Mouse (Mus musculus) intestine, embryonic 15.5 days (tissue): ENCODE results near the gene Clta. TPM values are rescaled to one million over a fixed set of nuclear protein-coding genes. Genes with fewer than 3 reads are reported as not detected.

Experiments used
- ATAC-seq: fragments of 200-750 bp; cut with Nextera tagmentation; 2 replicates; pipeline ENCODE4 v1.8.0; 2017; ENCODE audit warnings: moderate TSS enrichment, moderate library complexity
- H3K27ac ChIP-seq: fragments of 300-500 bp; sonication (generic); 2 replicates; pipeline ENCODE4 v1.5.1; 2015; ENCODE audit warnings: mild to moderate bottlenecking, inconsistent platforms
- H3K27me3 ChIP-seq: fragments of 300-500 bp; sonication (generic); replicated peaks from 2 replicates; pipeline ENCODE4 v1.6.1; 2015; ENCODE audit warnings: inconsistent platforms
- H3K36me3 ChIP-seq: fragments of 300-500 bp; sonication (generic); 2 replicates; pipeline ENCODE4 v1.6.1; 2015; ENCODE audit warnings: inconsistent platforms
- H3K4me1 ChIP-seq: fragments of 300-500 bp; sonication (generic); replicated peaks from 2 replicates; pipeline ENCODE4 v1.6.1; 2015; ENCODE audit warnings: inconsistent platforms
- H3K4me2 ChIP-seq: fragments of 300-500 bp; sonication (generic); replicated peaks from 2 replicates; pipeline ENCODE4 v1.6.1; 2015; ENCODE audit warnings: mild to moderate bottlenecking, inconsistent platforms
- H3K4me3 ChIP-seq: fragments of 300-500 bp; sonication (generic); replicated peaks from 2 replicates; pipeline ENCODE4 v1.5.1; 2015; ENCODE audit warnings: inconsistent platforms
- H3K9ac ChIP-seq: fragments of 300-500 bp; sonication (generic); 2 replicates; pipeline ENCODE4 v1.6.1; 2015; ENCODE audit warnings: inconsistent platforms
- H3K9me3 ChIP-seq: fragments of 300-500 bp; sonication (generic); 2 replicates; pipeline ENCODE4 v1.6.1; 2016; ENCODE audit warnings: inconsistent platforms
- WGBS: fragments of 180-500 bp; shearing (Covaris S2); methylation state at CpG from one replicate; pipeline ENCODE4 v1.1.7; 2015; 5-methylcytosine and 5-hydroxymethylcytosine counted together
- polyA plus RNA-seq: library from polyadenylated mRNA; unstranded; fragments of >200 nt; fragmentation: Nextera tagmentation; extraction: Ambion mirVana; gene quantifications from 2 replicates; pipeline ENCODE4 v1.2.1, GENCODE M21; 2015

Gene Clta
- polyA plus RNA-seq, 1 experiment from 2014 or later, result 272 TPM

DNA sequence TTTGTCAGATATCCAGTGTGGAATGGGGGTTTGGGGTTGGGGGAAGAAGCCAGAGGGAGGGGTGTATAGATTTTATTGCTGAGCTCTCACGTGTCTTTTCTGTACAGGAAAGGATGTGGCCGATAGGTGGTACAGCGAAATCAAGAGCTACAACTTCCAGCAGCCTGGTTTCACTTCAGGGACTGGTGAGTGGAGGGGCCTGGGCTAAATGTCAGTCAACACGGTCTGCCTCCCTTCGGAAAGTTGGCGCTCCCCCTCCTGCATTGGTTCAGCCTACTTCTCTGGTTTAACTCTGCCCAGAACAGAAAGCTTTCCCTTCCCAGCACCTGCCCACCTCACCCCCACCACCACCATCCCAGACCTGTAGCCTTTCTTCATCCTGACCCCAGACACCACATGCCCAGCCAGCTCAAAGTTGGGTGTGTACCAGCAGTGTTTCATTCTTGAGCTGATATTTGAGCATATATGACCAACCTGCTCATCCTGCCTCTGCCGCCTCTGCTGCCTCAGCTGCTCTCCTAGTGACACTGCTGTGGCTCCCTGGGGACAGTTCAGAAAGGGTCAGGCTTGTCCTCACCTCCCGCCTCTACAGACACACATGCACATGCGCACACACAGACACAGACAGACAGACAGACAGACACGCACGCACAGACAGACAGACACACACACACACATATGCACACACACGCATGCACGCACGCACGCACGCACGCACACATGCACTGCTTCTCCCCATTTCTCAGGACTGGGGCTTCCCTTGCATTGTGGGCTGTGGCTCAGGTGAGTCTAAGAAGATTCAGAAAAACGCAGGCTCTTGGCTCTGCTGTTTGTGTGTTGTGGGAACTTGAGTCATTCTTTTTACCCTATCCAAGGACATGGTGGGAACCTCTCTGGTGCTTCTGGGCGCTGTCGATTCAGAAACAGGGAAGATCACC, 33.6 kb upstream of the Clta start:
- Histone ChIP-seq H3K9me3 (no peaks in the 10 kb centered on the region), H3K36me3 (no peaks in the 10 kb centered on the region), H3K4me3 (no peak overlapping the region), H3K27me3 (no peaks in the 10 kb centered on the region), H3K27ac (no peak overlapping the region), H3K4me2 (no peak overlapping the region), H3K9ac (no peak overlapping the region), H3K4me1 (peaks cover 33% of the 10 kb centered on the region)
- WGBS, result 84% methylated on average over 20 of the region's 20 CpGs
- no peak for ATAC-seq

DNA sequence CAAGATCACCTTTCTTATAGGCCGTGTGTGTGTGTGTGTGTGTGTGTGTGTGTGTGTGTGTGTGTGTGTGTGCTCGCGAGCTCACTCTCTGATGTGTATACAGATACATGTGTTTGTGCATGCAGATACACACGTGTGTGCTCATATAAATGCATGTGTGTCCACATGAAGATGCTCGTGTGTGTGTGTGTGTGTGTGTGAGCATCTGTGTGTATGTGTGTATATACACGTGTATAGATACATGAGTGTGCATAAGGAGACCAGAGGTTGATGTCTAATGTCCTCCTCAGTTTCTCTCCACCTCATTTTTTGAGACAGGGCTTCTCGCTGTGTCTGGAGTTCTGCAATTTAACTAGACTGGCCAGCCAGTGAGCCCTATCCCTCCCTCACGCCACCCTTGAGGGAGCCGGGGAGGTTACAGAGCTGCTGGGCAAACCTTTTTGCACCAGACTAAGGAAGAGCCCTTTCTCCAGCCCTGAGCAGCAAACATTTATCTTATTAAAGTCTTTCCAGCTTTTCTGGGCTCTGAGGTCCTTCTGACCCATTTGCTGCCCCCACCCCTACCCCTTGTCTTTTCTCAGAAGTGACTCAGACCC, 32.6 kb upstream of the Clta start:
- Histone ChIP-seq H3K4me1 (peaks cover 27% of the 10 kb centered on the region), H3K9ac (no peak overlapping the region), H3K4me3 (no peak overlapping the region), H3K4me2 (peak overlapping the region; percentile 26), H3K9me3 (no peaks in the 10 kb centered on the region), H3K27me3 (no peaks in the 10 kb centered on the region), H3K27ac (peak overlapping the region; percentile 78), H3K36me3 (no peaks in the 10 kb centered on the region)
- 65% methylated on average over 9 of the region's 9 CpGs for WGBS
- peak; percentile 18 for ATAC-seq

- no peak overlapping the region for H3K4me3 ChIP-seq
Observed at GRCm38 (mm10) chr4:43972137-43972591, 32.1 kb upstream of the Clta start.

DNA sequence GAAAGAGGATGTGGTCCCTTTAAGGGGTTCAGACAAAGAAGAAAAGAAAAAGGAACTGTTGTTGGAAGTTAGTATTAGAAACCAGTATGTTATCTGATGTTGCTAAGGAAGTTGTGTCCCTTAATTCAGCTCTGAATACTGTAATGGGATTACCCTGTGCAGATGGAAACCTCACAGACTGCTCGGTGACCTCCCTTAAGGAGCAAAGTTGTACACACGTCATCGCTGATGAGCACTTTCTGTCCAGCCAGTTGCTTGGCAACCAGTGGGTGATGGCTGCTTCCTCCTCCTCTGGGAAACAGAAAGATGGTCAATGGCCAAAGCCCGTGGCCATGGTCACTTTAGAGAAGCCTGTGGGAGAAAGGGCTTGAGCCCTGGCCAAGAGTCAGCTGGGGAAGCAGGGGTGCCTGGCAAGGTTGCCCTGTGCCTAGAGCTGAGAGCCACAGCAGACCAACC, 30.7 kb upstream of the Clta start:
- no peaks in the 10 kb centered on the region for H3K9me3 ChIP-seq
- no peak overlapping the region for H3K4me2 ChIP-seq
- H3K4me3 ChIP-seq, result no peak overlapping the region
- peaks cover 27% of the 10 kb centered on the region for H3K4me1 ChIP-seq
- 48% methylated on average over 4 of the region's 4 CpGs for WGBS
- no peak overlapping the region for H3K27ac ChIP-seq
- no peaks in the 10 kb centered on the region for H3K36me3 ChIP-seq
- no peak overlapping the region for H3K9ac ChIP-seq
- no peaks in the 10 kb centered on the region for H3K27me3 ChIP-seq
- no peak for ATAC-seq

More at GRCm38 (mm10) chr4:43972137-43972591, 32.1 kb upstream of the Clta start:
- ATAC-seq, result peak; percentile 62
- H3K27ac ChIP-seq, result peak overlapping the region; percentile 78
- H3K9ac ChIP-seq, result no peak overlapping the region
- H3K9me3 ChIP-seq, result no peaks in the 10 kb centered on the region
- no peaks in the 10 kb centered on the region for H3K27me3 ChIP-seq
- H3K4me2 ChIP-seq, result peak overlapping the region; percentile 26
- WGBS, result 2% methylated on average over 8 of the region's 8 CpGs
- H3K4me1 ChIP-seq, result peaks cover 27% of the 10 kb centered on the region
- H3K36me3 ChIP-seq, result no peaks in the 10 kb centered on the region

DNA sequence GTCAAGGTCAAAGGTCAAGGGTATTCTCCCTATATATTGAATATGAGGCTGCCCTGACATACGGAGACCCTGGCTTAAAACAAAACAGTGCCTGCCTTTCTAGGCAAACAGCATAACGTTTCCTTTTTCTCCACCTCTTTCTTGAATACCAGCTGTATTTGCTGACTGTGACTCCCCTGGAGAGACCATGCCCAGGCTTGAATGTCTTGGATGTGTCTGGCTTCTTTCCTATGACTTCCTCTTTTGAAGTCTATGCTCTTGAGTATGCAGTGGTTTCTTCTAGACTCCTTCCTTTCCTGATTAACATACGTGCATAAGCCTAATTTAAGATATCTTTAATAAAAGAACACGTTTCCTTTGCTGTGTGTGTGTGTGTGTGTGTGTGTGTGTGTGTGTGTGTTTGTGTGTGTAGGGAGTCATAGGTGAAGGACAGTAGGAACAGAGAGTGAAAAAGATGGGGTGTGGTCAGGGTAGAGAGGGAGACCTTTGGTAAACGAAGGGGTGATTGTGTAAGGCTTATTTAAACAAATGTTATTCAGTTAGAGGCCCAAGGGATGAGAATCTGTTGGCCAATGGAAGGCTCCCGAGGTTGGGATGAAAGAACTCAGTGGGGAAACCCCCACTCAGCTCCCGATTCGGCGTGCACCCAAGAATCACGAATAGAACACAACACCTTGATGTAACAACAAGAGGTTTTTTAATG, 29.2 kb upstream of the Clta start:
- H3K27ac ChIP-seq, result no peak overlapping the region
- WGBS, result 66% methylated on average over 10 of the region's 10 CpGs

DNA sequence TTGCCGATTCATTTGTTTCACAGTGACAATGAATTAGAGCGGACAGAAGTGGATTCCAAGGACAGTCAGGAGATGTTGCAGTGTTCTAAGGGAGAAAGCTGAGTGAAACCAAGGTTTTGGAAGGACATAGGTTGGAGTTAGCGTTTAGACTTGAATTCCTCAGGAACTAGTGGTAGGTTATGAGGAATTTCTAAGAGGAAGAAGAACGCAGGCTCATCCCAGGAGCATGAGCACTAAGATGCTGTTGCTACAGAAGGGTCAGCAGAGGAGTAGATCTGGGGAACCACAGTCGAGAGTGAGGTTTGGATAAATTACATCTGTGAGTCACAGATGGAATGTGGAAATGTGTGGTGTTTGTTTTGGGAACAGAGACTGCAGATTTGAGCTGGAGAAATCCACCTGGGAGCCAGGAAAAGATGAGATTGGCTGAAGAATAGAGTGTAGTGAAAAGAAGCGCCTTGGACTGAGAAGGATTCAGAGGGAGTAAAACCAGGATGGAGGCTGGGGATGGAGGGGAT, 28.0 kb upstream of the Clta start:
- H3K27ac ChIP-seq, result no peak overlapping the region
- no peaks in the 10 kb centered on the region for H3K36me3 ChIP-seq
- no peak overlapping the region for H3K9ac ChIP-seq
- H3K4me2 ChIP-seq, result no peak overlapping the region
- no peaks in the 10 kb centered on the region for H3K27me3 ChIP-seq
- no peaks in the 10 kb centered on the region for H3K9me3 ChIP-seq
- ATAC-seq, result no peak
- WGBS, result 76% methylated on average over 6 of the region's 6 CpGs
- peaks cover 25% of the 10 kb centered on the region for H3K4me1 ChIP-seq
- no peak overlapping the region for H3K4me3 ChIP-seq

More for the DNA sequence above, 29.2 kb upstream of the Clta start:
- Histone ChIP-seq H3K4me1 (peaks cover 25% of the 10 kb centered on the region), H3K4me2 (no peak overlapping the region), H3K9me3 (no peaks in the 10 kb centered on the region), H3K4me3 (no peak overlapping the region), H3K36me3 (no peaks in the 10 kb centered on the region), H3K27me3 (no peaks in the 10 kb centered on the region), H3K9ac (no peak overlapping the region)
- ATAC-seq, result no peak

DNA sequence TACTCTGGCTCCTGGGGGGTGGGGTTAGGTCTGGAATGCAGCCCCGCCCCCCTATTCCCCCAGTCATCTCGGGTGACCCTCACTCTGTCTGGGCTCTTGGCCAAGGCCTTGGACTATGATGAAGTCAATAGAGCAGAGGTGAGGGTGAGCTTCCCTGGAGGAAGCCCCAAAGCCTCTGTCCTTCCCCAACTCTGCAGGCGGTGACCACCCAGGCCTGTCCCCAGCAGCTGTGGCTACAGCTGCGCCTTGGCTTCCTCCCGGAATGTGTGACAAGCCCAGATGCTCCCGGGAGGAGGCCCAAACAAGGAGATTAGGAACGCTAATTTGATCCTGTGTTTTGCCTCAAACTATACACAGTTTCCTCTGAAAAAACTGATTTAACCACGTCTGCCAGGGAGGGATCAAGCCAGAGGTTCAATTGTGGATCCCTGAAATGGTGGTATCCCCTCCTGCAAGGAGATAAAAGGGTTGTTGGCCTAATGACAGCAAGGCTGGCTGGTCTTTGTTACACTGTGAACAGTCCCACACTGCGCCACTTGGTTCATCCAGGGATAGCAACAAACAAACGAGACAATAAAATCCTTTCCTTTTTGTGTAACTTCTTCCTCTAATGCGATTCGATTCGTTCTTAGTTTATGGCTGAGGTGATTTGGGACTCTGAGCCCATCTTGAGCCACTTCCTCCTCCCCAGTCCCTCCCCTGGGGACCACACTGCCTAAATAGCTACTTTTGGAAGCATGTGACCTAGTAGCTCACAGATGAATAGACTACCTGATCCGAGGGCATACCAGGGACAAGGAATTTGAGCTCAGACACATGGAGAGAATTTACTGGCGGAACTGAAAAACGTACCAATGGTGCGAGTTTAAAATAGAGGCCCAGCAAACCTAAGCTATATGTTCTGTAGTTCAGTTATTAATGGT, 25.5 kb upstream of the Clta start:
- Histone ChIP-seq H3K27ac (peak overlapping the region; percentile 68), H3K27me3 (no peaks in the 10 kb centered on the region), H3K9me3 (no peaks in the 10 kb centered on the region), H3K36me3 (no peaks in the 10 kb centered on the region), H3K4me3 (no peak overlapping the region), H3K4me1 (peaks cover 14% of the 10 kb centered on the region), H3K4me2 (no peak overlapping the region), H3K9ac (no peak overlapping the region; the same call in 1 of the 2 replicates)
- WGBS, result 40% methylated on average over 17 of the region's 17 CpGs
- peak; percentile 63 for ATAC-seq

GRCm38 (mm10) chr4:43979746-43980145, 24.5 kb upstream of the Clta start:
- peaks cover 14% of the 10 kb centered on the region for H3K4me1 ChIP-seq
- no peak overlapping the region for H3K4me2 ChIP-seq
- 75% methylated on average over 3 of the region's 3 CpGs for WGBS
- H3K27ac ChIP-seq, result no peak overlapping the region
- no peak overlapping the region for H3K4me3 ChIP-seq
- no peaks in the 10 kb centered on the region for H3K9me3 ChIP-seq
- H3K27me3 ChIP-seq, result no peaks in the 10 kb centered on the region
- H3K36me3 ChIP-seq, result no peaks in the 10 kb centered on the region
- no peak overlapping the region for H3K9ac ChIP-seq
- ATAC-seq, result no peak

GRCm38 (mm10) chr4:43980236-43980635, 24.0 kb upstream of the Clta start:
- no peak overlapping the region for H3K9ac ChIP-seq
- no peak overlapping the region for H3K4me3 ChIP-seq
- no peaks in the 10 kb centered on the region for H3K36me3 ChIP-seq
- 89% methylated on average over 4 of the region's 4 CpGs for WGBS
- 0 out of 2 replicates have a peak overlapping the region, but pooled peaks have one; percentile 3 for H3K27ac ChIP-seq
- H3K4me2 ChIP-seq, result no peak overlapping the region
- H3K27me3 ChIP-seq, result no peaks in the 10 kb centered on the region
- no peak for ATAC-seq
- peaks cover 14% of the 10 kb centered on the region for H3K4me1 ChIP-seq
- no peaks in the 10 kb centered on the region for H3K9me3 ChIP-seq

DNA sequence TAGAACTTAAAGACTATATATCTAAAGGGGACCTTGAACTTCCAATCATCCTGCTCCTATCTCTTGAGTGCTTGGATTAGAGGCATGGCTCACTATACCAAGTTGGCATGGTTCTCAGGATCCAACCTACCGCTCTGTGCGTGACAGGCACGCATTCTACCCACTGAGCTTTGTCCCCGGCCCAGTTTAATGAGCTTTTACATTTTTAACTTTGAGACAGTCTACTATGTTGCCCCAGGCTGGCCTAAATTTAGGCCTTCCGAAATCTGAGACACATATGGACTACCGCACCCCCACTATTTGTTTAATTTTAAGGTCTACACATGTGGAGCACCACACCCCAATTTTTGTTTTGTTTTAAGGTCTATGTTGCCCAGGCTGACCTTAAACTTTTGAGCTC, 23.4 kb upstream of the Clta start:
- H3K27ac ChIP-seq, result no peak overlapping the region
- no peak overlapping the region for H3K4me3 ChIP-seq
- H3K9ac ChIP-seq, result no peak overlapping the region
- H3K27me3 ChIP-seq, result no peaks in the 10 kb centered on the region
- H3K4me1 ChIP-seq, result peaks cover 14% of the 10 kb centered on the region
- no peaks in the 10 kb centered on the region for H3K9me3 ChIP-seq
- whole genome bisulfite sequencing, result 93% methylated on average over 6 of the region's 6 CpGs
- no peak for ATAC-seq
- H3K36me3 ChIP-seq, result no peaks in the 10 kb centered on the region
- H3K4me2 ChIP-seq, result no peak overlapping the region

DNA sequence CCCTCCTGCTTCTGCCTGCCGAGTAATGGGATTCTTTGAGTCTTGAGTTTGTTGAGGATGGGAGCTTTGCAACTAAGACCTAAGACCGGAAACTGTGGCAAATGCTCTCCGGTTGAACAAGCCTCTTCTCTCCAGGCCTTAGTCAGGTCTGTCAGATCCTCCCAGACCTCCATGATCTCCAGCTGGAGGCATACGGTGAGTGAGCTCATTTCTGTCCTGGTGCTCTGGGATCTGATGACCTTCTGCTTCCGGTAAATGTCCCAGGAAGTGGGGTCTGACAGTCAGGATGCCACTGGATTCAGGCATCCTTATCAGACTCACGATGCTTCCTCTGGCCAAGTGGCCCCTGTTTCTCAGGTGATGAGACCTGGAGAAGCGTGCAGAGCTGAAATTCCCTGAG, 23.0 kb upstream of the Clta start:
- 86% methylated on average over 7 of the region's 7 CpGs for WGBS
- H3K4me3 ChIP-seq, result no peak overlapping the region

More for the DNA sequence above, 23.0 kb upstream of the Clta start:
- H3K9ac ChIP-seq, result no peak overlapping the region
- H3K4me2 ChIP-seq, result no peak overlapping the region
- H3K27ac ChIP-seq, result no peak overlapping the region
- H3K4me1 ChIP-seq, result peaks cover 14% of the 10 kb centered on the region
- no peaks in the 10 kb centered on the region for H3K27me3 ChIP-seq
- H3K36me3 ChIP-seq, result no peaks in the 10 kb centered on the region
- H3K9me3 ChIP-seq, result no peaks in the 10 kb centered on the region
- ATAC-seq, result no peak
